Mouse (Mus musculus) spleen, adult 18-20 months (tissue): ENCODE data around the gene Erbin.

Source experiments
- DNase-seq, 2 experiments: peaks; one replicate each; pipeline ENCODE4 v3.0.0; 2022; ENCODE audit warnings: mixed read lengths in 2 of 2

Gene Erbin

DNA sequence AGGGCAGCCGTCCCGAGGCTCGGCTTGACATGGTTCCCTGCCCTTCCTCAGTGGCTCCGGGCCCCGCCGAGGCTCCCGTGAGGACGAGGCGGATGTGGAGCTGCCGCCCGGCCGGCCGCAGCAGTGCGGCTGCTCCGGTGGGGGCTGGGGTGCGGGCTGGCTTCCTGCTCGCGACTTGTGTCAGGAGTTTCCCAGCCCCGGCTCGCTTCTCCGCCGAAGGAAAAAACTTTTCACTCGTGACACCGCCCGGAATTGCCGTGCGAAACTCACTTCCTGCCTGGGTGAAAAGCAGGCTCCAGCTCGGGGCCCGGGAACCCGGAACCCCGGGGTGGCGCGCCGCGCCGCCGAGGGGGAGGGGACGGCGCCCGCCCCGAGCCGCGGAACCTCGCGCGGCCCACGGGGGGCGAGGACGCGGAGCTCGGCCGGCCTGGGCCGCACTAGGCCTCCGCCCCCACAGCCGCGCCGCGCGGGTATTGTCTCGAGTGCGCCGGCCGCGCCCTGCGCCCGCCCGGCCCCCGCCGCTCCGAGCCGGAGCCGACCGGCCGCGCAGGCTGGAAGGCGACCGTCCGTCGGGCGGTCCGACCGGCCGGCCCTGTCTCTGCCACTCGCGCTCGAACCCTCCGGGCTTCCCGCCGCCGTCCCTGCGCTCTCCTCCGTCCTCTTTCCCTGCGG lies at the start of gene Erbin:
TSS of gene Erbin (minus strand) at position 254 of the 672 bp plus-strand sequence.
- DNase-seq, result peak; percentile 72 to 80

DNA sequence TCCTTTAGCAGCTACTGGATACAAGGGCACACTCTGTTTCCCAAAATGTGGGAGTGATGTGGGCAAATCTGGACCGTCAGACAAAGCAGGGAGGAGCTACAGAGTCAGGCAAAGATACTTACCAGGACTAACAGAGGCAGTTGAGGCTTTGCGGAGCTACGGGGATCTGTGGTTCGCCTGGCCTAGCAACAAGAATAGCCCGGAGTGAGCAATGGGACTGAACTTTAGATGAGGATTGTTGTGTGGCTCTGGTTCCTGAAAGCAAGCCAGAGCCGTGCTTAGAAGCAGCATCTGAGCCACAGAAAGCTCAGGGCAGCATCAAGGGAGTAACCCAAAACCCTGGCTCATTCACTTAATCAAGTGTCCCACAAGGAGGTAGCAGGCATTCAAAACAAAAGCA lies 49.6 kb upstream of the Erbin start:
- DNase-seq, result no peak

- no peak for DNase-seq
Observed at GRCm38 (mm10) chr13:103967987-103968386, 47.7 kb upstream of the Erbin start.

- no peak for DNase-seq
Observed at GRCm38 (mm10) chr13:103966696-103967215, 46.4 kb upstream of the Erbin start.

DNA sequence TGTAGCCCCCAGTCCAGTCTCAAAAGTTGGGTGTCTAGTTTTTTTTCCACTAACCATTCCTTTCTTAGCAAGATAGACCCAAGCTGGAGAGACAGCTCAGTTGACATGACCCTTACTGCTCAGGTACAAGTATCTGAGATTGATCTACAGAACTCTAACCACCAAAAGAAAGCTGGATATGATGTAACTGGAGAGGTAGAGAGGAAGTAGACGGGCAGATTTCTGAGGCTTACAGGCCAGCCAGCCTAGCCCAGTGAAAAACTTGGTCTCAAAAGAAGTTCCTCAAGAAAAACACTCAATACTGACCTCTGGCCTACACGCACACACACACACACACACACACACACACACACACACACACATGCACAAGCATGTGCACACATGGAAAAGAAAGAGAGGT lies 44.9 kb upstream of the Erbin start:
- DNase-seq, result no peak

- no peak for DNase-seq
Observed at GRCm38 (mm10) chr13:103963094-103963493, 42.8 kb upstream of the Erbin start.

DNA sequence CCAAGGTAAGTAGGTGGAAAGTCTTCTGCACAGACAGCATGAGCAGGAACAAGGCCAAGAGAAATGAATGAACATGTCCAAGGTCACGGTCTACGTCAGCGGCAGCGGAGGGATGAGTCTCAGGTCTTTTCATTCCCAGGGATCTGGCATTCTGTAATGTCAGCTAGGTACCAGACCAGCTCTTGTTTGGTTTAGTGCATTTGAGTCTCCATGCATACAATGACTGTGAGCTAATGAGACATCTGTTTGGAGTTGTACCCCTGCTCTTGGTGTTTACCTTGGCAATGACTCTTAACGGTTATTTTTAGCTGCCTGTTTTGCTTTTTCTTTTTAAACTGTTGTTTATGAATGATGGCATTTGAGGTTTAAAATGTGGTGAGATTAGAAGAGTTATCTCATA lies 39.5 kb upstream of the Erbin start:
- DNase-seq, result no peak

- no peak for DNase-seq
Observed at GRCm38 (mm10) chr13:103958607-103959123, 38.4 kb upstream of the Erbin start.

DNA sequence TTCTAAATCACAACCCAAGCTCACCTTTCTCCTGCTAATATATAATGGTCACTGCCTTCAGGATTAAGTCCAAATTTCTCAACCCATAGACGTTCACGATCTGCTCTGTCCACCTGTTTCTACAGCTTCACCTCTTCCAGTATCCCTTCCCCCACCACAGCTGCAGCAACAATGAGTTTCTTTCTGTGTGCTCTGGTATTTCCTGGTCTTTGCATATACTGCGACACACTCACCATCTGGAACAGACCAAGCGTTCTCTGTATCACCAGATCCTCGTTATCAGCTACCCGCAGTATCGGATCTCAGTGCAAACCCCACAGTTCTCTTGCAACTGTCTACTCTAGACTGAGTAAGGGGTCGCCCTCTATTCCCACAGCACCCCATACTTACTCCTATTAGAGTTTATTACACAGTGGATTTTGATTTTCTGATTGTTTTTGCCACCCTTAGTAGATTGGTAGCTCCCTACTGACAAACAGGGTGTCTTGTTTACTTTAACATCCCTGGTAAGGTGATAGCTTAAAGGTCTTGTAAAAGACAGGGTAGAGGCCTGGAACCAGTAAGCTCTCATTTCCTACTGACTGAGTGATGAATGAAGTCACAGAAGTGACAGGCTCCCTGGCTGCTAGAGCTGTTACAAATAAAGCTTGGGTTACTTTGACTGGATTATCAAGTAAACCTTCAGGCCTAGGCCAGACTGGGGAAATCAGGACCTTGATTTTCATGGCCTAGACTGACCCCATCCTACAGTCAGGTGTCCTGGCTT lies 37.0 kb upstream of the Erbin start:
- DNase-seq, result no peak

- no peak for DNase-seq
Observed at GRCm38 (mm10) chr13:103955652-103956051, 35.3 kb upstream of the Erbin start.

- DNase-seq, result no peak
Observed at GRCm38 (mm10) chr13:103951393-103951792, 31.1 kb upstream of the Erbin start.

DNA sequence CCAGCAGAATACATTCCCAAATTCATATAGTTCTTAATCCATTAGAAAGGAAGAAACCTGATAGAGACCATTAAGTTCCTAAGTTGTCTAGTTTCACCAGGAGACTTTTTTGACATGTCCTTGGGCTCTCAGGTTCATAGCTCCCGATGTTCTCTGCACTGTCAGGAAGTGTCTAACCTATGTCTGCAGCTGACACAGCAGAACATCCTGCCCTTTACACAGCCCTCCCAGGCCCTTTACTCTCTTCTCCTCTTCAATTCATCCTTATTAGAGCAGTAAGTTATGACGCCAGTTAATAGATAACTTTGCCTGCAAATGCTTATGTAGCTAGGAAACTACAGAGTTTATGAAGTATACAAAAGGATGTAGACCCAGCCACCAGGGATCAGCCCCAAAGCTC lies 20.5 kb upstream of the Erbin start:
- no peak for DNase-seq

DNA sequence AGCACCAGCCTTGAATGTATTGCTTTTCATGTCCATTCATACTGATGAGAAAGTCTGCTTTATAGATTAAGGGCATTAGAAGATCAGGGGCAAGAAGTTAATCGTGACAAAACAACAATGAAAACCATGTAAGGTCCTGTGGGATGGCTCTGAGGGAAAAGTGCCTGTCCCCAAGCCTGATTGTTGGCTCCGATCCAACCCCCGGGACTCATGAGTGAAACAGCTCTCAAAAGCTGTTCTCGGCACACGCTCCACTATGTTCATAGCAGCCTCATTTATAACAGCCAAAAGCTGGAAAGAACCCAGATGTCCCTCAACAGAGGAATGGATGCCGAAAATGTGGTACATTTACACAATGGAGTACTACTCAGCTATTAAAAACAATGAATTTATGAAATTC lies 4.3 kb upstream of the Erbin start:
- DNase-seq, result no peak

DNA sequence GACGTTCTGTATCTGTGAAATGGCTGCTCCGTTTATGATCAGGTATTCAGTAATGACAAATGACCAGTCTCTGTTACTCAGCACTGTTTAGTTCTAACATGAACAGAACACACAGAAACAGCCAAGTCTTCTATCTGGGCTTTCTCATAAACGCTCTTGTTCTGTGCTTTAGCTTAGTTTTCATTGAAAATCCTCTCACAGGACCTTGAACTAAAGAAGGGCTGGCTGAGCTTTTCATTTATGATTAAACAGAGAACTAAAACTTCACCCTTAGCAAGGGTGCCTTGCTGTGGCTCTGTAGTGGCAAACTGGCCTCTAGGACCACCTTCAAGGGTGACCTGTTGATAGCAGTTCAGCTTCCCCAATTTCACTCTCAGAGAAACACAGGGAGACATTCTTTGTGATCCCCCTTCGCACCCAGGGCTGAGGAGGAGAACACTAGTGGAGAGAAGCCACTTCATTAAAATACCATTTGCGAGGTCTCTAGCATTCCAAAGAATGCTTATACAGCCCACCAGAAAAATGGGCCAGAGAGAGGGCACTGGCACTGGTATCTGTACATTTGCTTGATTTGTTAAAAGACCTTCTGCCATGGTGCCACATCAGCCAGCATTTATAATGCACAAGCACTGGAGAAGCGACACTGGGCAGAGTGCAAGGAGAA lies 3.2 kb upstream of the Erbin start:
- no peak for DNase-seq

DNA sequence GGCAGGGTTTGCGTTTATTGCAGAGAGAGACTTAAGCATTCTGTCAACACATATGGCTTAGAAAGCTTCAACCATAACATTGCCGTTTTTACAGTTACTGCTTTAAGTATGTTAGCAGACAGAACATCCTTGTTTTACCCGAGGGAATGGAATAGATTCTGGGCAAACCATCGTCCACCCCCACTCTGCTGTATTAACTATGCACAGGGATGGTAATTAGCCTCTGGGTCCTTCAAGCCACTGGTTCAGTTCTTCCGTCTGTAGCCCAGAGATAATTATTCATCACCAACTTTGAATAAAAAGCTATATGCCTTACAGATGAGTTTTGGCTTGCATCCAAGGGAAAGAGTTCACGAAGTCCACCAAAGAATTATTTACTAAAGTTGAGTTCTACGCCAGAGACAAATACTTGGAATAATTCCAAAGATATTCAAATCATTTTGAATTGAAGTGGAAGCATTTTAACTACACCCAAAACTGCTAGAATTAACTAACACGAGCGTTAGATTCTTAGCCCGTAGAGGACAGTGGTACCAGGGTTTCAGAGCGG lies 1.6 kb upstream of the Erbin start:
- no peak for DNase-seq

DNA sequence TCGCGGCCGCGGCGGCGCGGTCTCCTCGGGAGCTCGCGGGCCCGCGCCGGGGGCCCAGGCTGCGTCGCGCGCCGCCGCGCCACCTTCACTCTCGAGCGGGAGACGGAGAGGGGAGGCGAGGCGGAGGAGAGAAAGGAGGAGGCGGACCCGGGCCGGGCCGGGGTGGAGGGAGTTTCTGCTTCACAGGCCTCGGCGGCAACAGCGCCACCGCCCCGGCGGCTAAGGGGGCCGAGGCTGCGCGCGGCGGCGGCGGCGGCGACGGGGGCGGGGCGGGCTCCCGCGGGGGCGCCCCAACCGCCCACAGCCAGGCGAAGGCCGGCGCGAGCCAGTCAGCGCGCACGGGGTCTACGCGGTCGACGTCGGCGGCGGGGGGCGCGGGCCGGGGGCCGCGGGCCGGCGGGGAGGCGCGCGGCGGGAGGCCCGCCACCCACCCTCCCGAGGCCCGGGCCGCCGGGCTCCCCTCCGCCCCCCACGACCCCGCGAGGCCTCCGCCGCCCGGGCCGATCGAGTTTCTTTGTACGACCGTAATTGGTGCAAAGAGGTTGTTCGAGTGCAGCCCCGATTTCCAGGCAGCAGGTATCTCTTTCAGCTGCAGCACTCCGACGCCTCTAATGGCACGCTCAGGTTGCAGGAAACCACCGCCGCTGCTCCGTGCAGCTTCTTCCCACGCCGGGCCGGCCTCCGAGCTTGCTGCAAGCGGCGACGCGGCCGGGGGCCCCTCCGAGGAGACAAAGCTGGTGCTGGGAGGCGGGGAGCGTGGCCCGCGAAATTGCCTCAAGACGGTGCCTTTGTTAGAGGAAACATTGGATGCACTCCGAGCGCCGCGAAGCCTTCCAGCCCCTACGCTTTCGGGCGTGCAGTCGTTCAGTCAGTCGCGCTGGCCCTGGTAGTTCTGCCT lies 868 bp upstream of the Erbin start:
- peak; percentile 85 to 88 for DNase-seq

DNA sequence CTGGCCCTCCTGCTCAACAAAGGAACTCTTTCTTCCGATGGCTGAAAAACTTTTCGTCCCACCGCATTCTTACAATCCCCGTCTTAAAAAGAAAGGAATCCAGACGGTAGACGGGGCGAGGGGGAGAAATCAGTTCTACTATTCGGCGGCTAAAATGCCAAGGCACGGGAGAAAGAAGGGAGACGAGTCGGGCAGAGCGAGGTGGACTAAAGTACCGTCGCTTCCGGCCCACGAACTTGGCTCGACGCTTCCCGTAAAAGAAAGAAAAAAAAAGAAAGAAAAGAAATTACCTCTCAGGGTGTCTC lies 406 bp downstream of the Erbin start:
- no peak for DNase-seq

DNA sequence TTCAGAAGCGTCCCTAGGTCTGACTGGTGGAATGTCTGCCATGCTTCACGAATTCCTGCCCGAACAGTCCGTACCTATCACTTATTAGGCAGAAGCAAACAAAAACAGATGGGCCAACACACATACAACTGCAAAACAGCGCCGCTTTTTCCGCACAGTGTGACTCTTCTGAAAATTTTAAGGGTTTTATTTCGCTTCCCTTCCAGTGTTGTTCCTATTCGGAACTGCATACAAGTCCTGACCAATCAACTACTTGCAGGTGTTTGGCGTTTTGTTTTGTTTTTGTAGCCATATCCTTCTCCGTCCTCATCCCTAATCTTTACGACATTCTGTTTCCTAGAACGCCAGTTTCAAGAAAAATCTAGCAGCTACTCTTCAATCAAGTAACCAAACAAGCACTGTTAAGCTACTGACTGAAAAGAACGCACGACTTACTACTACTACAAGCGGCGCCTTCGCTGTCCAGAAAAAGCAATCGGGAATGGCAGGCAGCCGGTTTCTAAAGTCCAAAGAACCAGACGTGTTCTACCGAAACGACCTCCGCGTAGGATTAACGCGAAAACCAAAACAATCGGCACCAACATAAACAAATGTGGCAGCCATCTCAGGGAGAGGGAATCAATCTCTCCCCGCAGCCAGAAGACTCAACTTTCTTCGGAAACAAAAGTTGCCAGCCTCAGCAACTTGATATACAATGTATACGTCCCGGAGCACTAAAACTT lies 919 bp downstream of the Erbin start:
- peak in 1 of 2 experiments; percentile 27 for DNase-seq

DNA sequence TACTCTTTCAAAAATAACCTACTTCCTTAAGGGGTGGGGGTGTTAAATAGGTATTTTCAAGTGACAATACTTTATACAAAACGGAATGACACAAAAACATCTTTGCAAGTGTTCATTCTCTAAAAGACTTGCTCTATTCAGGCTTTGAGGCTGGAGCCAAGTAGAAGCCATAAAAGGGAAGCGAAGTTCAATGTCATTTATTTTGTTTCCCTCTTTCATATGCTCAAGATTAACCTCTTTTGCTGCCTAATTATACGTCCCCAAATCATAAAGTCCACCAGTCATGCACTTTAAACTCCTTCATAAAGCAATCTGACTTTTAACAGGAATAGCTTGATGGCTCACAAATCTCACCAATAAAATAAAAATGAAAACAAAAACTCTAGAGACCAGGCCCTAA lies 1.9 kb downstream of the Erbin start:
- no peak for DNase-seq

- DNase-seq, result no peak
Observed at GRCm38 (mm10) chr13:103914114-103914736, 6.1 kb downstream of the Erbin start.

GRCm38 (mm10) chr13:103912351-103912750 lies 8.0 kb downstream of the Erbin start:
- DNase-seq, result no peak
